Mouse (Mus musculus): ENCODE results near the gene Calhm2. TPM values are rescaled to one million over a fixed set of nuclear protein-coding genes. Genes with fewer than 3 reads are reported as not detected.

Calhm2 gene
- total RNA-seq, 4 experiments from 2014 or later: 4.4 to 6.6 (median 6.3) TPM

DNA sequence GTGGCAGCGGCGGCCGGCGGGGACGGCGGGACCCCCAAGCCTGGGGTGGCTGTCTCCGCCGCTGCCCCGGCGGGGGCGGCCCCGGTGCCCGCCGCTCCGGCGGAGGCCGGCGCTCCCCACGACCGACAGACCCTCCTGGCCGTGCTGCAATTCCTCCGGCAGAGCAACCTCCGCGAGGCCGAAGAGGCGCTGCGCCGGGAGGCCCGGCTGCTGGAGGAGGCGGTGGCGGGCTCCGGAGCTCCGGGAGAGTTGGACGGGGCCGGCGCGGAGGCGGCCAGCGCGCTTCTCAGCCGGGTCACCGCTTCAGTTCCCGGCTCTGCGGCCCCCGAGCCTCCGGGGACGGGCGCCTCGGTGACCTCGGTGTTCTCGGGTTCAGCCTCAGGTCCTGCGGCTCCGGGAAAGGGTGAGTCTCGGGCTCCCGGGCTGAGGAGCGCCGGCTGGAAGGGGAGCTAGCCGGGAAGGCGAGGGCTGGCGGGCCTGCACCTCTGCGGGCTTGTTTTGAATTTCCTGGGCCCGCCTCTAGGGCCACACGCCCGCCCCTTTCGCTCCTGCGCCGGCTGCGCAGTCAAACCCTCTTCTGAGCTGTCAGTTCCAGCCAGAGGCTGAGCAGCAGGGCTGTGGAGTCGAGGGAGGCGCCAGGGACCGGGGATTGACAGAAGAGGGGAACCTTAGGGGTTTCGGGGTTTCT lies 70.0 kb downstream of the Calhm2 start:
- peak; percentile 63 to 74 for DNase-seq (ENCODE audit: low spot score in 2 of 2)

DNA sequence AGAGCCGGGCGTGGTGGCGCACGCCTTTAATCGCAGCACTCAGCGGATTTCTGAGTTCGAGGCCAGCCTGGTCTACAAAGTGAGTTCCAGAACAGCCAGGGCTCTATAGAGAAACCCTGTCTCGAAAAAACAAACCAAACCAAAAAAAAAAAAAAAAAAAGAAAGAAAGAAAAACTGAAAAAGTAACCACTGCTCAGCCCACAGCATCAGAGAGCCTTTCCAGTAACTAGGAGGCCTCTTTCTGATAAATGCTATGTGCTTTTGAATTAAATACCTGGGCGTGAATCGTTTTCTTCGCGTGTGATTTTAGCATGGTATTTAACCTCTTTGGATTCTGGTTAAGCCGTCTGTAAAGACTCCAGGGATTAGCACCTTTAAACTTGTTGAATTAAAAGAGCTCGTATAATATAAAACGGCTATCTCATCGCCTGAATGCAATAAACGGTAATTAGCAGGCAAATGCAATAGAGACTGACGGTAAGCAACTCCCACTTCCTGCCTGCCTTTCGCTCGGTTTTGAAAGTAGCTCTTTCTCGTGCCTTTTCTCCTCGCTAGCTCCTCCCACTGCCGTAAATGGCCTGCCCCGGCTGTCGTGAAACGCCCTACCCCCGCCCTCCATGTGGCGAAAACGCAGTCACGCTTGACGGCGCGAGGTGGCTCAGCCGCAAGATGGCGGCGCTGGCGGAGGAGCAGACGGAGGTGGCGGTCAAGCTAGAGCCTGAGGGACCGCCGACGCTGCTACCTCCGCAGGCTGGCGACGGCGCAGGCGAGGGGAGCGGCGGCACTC lies 70.8 kb downstream of the Calhm2 start, which contains the start of gene Taf5:
TSS of gene Taf5 (plus strand) at position 651 of the 787 bp plus-strand sequence.
- peak; percentile 87 to 91 for DNase-seq (ENCODE audit: low spot score in 2 of 2)

- DNase-seq (ENCODE audit: low spot score in 2 of 2): no peak
These were observed 72.2 kb downstream of the Calhm2 start for GRCm38 (mm10) chr19:47065860-47066259.

DNA sequence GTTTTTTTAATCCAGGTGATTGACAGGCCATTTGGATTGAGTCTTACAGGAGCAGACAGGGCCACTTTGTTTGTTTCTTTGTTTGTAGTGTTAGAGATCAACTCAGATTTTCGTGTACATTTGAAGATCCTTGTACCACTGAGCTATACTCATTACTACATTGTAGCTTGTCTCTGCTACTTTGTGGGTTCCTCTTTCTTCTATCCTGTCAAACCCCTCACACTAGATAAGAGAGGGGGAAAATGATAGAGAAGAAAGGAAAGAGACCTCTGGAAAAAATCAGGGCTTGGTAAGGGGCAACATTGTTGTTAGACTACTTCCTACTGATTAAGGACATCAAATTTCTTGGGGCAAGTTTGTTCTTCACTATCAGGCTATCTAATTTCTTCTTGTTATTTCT lies 80.4 kb downstream of the Calhm2 start:
- DNase-seq (ENCODE audit: low spot score in 2 of 2): no peak

Other genes with a start within 250 kb of the Calhm2 start
- 100 to 1,000 TPM; 175 to 187 (median 178) TPM for gene Ina, start 123.6 kb downstream of the Calhm2 start, total RNA-seq (2022)
- gene Nt5c2, start 123.1 kb downstream of the Calhm2 start, total RNA-seq (2022): 10 to 100 TPM; 70.8 to 83.9 (median 82.1) TPM
- 10 to 100 TPM; 14.4 to 15.8 (median 15.1) TPM for gene Pcgf6, start 87.4 kb downstream of the Calhm2 start, total RNA-seq (2022)
- 1 to 10 TPM; 4.8 to 6.0 (median 5.3) TPM for gene Taf5, start 70.5 kb downstream of the Calhm2 start, total RNA-seq (2022)
- 100 to 1,000 TPM; 772 to 821 (median 786) TPM for gene Usmg5, start 47.6 kb downstream of the Calhm2 start, total RNA-seq (2022)
- 10 to 100 TPM; 14.8 to 15.9 (median 15.3) TPM for gene Pdcd11, start 47.5 kb downstream of the Calhm2 start, total RNA-seq (2022)
- gene Calhm1, start 6.0 kb upstream of the Calhm2 start, total RNA-seq (2022): not detected
- gene Calhm3, start 19.5 kb upstream of the Calhm2 start, total RNA-seq (2022): not detected
- 100 to 1,000 TPM; 159 to 179 (median 172) TPM for gene Neurl1a, start 40.5 kb upstream of the Calhm2 start, total RNA-seq (2022)